Mouse (Mus musculus): ENCODE results near the gene Rpgrip1.

The Rpgrip1 gene

GRCm38 (mm10) chr14:52118456-52118822, 7.9 kb downstream of the Rpgrip1 start:
- no peak for DNase-seq (ENCODE audit: extremely low read depth, low read depth, low spot score)

- DNase-seq (ENCODE audit: extremely low read depth, low read depth, low spot score), result no peak
Observed at GRCm38 (mm10) chr14:52118823-52119608, 8.5 kb downstream of the Rpgrip1 start.

- no peak for DNase-seq (ENCODE audit: extremely low read depth, low read depth, low spot score)
Observed at GRCm38 (mm10) chr14:52120169-52120568, 9.7 kb downstream of the Rpgrip1 start.

GRCm38 (mm10) chr14:52123918-52124317, 13.4 kb downstream of the Rpgrip1 start:
- no peak for DNase-seq (ENCODE audit: extremely low read depth, low read depth, low spot score)

- DNase-seq (ENCODE audit: extremely low read depth, low read depth, low spot score), result no peak
Observed at GRCm38 (mm10) chr14:52124636-52125035, 14.1 kb downstream of the Rpgrip1 start.

GRCm38 (mm10) chr14:52133584-52133983, 23.1 kb downstream of the Rpgrip1 start:
- peak; percentile 57 for DNase-seq (ENCODE audit: extremely low read depth, low read depth, low spot score)

GRCm38 (mm10) chr14:52140577-52141444, 30.3 kb downstream of the Rpgrip1 start:
- DNase-seq (ENCODE audit: extremely low read depth, low read depth, low spot score), result no peak

GRCm38 (mm10) chr14:52141445-52142127, 31.1 kb downstream of the Rpgrip1 start:
- DNase-seq (ENCODE audit: extremely low read depth, low read depth, low spot score), result no peak

GRCm38 (mm10) chr14:52144165-52144564, 33.7 kb downstream of the Rpgrip1 start:
- DNase-seq (ENCODE audit: extremely low read depth, low read depth, low spot score), result no peak

- DNase-seq (ENCODE audit: extremely low read depth, low read depth, low spot score), result no peak
Observed at GRCm38 (mm10) chr14:52146540-52146939, 36.0 kb downstream of the Rpgrip1 start.

GRCm38 (mm10) chr14:52149888-52150287, 39.4 kb downstream of the Rpgrip1 start:
- no peak for DNase-seq (ENCODE audit: extremely low read depth, low read depth, low spot score)

- DNase-seq (ENCODE audit: extremely low read depth, low read depth, low spot score), result no peak
Observed at GRCm38 (mm10) chr14:52152179-52152578, 41.7 kb downstream of the Rpgrip1 start.

GRCm38 (mm10) chr14:52152613-52153012, 42.1 kb downstream of the Rpgrip1 start:
- no peak for DNase-seq (ENCODE audit: extremely low read depth, low read depth, low spot score)

- no peak for DNase-seq (ENCODE audit: extremely low read depth, low read depth, low spot score)
Observed at GRCm38 (mm10) chr14:52155008-52155407, 44.5 kb downstream of the Rpgrip1 start.

GRCm38 (mm10) chr14:52160911-52161310, 50.4 kb downstream of the Rpgrip1 start:
- DNase-seq (ENCODE audit: extremely low read depth, low read depth, low spot score), result no peak

- DNase-seq (ENCODE audit: extremely low read depth, low read depth, low spot score), result no peak
Observed at GRCm38 (mm10) chr14:52166571-52166970, 56.1 kb downstream of the Rpgrip1 start.

GRCm38 (mm10) chr14:52188788-52189187, 78.3 kb downstream of the Rpgrip1 start:
- no peak for DNase-seq (ENCODE audit: extremely low read depth, low read depth, low spot score)

- no peak for DNase-seq (ENCODE audit: extremely low read depth, low read depth, low spot score)
Observed at GRCm38 (mm10) chr14:52189519-52189918, 79.0 kb downstream of the Rpgrip1 start.

GRCm38 (mm10) chr14:52190740-52191359, 80.3 kb downstream of the Rpgrip1 start:
- no peak for DNase-seq (ENCODE audit: extremely low read depth, low read depth, low spot score)

- DNase-seq (ENCODE audit: extremely low read depth, low read depth, low spot score), result no peak
Observed at GRCm38 (mm10) chr14:52195691-52196090, 85.2 kb downstream of the Rpgrip1 start.

All from fat pad, adult 2 months (tissue).